Mouse (Mus musculus) frontal cortex, adult 2 months (tissue): ENCODE data around the gene Tmem254b. TPM values are rescaled to one million over a fixed set of nuclear protein-coding genes. Genes with fewer than 3 reads are reported as not detected.
"Not testable (repeated sequence)": the region's sequence is repeated elsewhere in the genome, so short reads cannot be mapped to it uniquely, and the experiment has no call there.

Source experiments
- DNase-seq, 2 experiments: peaks; one replicate each; pipeline ENCODE4 v3.0.0; 2022; ENCODE audit warnings: low spot score in 1 of 2; ENCODE audit errors: extremely low spot score in 1 of 2
- polyA plus RNA-seq: library from polyadenylated mRNA; depleted of rRNA; stranded (reverse); fragments of >200 nt; gene quantifications from 2 replicates; pipeline ENCODE4 v1.2.3, GENCODE M21; 2012; rRNA removed

Tmem254b gene
- polyA plus RNA-seq = 14.4 and 18.7 TPM in 2 replicates

DNA sequence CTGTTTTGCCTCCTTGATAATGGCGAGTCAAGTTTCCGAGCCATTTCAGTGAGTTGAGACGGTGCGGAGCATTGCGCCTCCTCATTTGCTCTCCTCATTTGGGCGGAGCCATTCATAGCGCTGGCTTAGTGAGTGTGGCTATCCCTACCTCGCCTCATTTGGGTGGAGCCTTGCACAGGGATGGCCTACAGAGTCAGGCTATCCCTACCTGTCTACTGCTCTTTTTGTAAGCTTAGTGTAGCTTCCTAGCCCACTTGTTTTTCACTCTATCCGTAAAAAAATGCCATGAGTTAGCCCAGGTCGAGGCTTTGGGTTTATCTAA lies at the start of gene Tmem254b:
Gene Tmem254b, minus strand, starts transcription at position 116 of the 322 bp plus-strand sequence.
- not testable (repeated sequence) for DNase-seq

GRCm38 (mm10) chr14:26237183-26237582 lies 30.3 kb upstream of the Tmem254b start:
- DNase-seq = not testable (repeated sequence)

- not testable (repeated sequence) for DNase-seq
Measured at GRCm38 (mm10) chr14:26216233-26217000, 9.6 kb upstream of the Tmem254b start.

DNA sequence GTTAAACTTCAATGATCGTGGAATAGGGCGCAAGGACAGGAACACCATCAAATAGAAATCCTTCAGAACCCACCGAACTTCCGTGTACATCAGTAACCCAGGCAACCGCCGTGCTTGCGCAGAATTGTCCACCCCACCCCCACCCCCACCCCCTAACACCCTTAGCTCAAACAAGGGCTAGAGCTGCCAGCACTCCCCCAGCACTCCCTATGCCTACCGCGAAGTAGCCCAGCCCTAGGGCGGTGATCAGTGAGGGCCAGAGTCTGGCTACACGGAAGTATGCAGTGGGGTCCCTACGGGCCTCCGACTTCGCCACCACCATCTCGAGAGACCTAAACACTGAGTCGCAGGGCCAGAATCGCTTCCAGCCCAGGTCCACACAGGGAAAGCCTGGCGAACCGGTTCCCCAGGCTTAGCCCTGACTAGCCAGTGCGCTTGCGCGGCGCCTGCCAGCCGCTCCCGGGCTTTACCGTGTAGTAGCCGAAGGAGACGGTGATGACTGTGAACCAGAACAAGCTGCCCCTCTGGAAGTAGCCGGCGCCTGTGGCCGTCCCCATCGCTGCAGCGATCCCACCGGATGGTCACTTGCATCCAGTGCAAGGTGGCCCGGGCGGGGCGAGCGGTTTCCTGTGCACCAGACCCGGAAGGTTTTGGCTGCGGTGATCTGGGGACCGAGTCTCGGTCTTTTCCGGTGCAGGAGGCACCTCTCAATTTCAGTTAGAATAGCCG lies 480 bp downstream of the Tmem254b start:
- not testable (repeated sequence) for DNase-seq

DNA sequence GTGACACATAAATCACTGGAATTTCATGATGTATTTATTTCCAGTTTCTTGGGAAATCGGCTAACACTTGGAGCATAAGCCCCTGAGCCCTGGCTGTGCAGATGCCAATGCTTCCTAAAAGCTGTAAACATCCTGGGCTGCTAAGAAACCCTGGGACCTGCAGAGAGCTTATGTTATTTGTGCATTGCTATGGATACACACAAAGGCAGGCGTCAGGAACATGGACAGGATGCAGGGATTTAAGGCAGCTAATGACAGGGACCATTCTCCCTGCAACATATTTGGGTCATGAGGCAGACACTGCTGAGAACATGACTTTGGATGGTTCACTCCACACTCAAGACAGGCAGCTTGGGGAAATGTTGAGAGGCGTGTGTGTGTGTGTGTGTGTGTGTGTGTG lies 9.0 kb downstream of the Tmem254b start:
- not testable (repeated sequence) for DNase-seq

DNA sequence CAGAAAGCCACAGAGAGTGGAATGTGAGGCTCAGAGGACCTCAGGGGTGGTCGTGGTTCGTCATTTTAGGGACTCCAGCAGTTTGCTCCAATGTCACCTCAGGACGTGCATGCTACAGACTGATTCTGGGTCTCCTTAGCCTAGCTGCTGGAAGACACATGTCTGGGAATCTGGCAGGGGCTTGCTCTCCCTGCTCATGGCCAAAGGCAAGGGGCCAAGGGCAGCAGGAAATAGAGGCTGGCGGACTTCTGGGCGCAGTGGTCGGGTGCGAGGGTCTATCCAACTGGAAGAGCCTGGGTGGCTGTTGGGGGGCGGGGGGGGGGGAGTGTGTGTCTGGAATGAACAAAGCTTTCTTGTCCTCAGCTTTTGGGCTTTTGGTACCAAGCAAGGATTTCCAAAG lies 18.5 kb downstream of the Tmem254b start:
- not testable (repeated sequence) for DNase-seq

DNA sequence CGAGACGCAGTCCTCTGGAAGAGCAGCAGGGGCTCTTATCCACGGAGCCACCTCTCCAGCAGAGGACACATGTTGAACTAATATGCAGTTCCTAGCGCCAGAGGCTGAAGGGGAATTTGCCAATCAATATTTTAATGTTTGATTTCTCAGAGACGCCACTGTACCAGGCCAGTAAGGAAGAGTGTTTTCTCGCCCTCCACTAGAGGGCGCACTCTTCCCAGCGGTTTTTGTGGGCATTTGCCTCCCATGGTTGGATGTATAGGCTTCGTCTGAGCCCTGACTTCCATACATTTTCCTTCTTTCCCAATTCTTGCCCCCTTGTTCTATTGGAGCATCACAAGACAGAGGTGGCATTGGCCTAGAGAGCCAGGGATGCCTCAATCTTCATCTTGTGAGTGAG lies 20.2 kb downstream of the Tmem254b start:
- DNase-seq = not testable (repeated sequence)

- not testable (repeated sequence) for DNase-seq
Measured at GRCm38 (mm10) chr14:26182380-26182779, 24.5 kb downstream of the Tmem254b start, which contains the start of gene Plac9b. Gene Plac9b, minus strand, starts transcription at chr14:26182480.

- DNase-seq = not testable (repeated sequence)
Measured at GRCm38 (mm10) chr14:26181660-26182059, 25.2 kb downstream of the Tmem254b start.

GRCm38 (mm10) chr14:26175028-26175427 lies 31.8 kb downstream of the Tmem254b start:
- DNase-seq = not testable (repeated sequence)

GRCm38 (mm10) chr14:26173955-26174354 lies 32.9 kb downstream of the Tmem254b start:
- DNase-seq = not testable (repeated sequence)

DNA sequence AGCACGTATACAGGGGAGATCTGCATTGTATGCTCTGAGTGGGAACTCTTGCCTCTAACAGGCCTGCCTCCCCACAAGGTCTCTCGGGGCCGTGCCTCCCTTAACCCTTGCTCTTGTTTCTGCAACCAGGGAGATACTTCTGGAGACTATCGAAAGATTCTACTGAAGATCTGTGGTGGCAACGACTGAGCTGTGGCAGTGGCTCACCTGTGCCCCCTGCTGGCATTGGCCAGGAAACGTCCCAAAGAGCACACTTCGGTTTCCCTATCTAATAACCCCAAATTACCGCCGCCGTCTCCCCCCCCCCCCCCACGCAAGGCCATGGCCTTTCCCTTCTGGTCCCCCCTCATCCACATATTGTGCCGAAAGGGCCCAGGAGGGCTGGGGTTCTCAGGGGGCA lies 41.6 kb downstream of the Tmem254b start:
- DNase-seq = not testable (repeated sequence)

DNA sequence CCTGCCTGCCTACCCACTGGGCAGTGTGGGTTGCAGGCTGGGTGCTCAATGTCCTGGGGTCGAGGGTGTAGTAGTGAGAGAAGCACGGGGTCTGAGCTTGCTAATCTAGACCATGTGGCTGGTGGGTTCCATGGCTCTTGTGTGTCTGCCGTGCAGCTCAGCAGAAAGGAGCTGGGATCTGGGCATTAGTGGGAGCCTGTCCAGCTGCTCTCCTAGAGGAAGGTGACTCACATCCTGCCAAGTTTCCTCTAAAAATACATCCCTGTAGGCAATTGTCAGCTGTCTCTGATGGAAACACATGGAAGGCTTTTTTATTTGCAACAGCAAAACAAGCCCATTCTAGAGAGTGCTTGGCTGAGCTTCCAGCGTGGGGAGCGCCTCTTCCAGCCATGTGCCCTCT lies 44.4 kb downstream of the Tmem254b start:
- DNase-seq = not testable (repeated sequence)

DNA sequence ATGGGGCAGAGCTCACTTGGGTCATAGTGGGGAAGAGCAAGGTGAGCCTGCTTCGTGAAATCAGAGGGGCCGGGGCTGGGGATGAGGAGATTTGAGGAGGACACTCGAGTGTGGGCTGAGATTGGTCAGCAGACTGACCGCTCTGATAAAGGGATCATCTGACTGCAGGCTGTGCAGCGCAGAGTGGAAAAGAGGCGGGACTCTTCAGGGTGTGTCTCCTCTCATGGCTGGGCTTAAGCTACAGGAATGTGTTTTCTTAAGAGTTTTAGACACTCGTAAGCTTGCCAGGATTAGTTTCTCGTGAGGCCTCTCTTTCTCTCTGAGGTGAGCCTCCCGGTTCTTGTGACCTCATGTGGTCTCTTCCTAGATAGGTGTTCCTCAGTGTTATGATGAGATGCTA lies 45.7 kb downstream of the Tmem254b start:
- DNase-seq = not testable (repeated sequence)

- not testable (repeated sequence) for DNase-seq
Measured at GRCm38 (mm10) chr14:26156032-26156431, 50.8 kb downstream of the Tmem254b start.

Other genes starting within 250 kb of the Tmem254b start
- 1.5 and 2.4 TPM in 2 replicates for gene Duxbl1, start 228.5 kb downstream of the Tmem254b start, polyA plus RNA-seq
- 5.6 and 8.5 TPM in 2 replicates for gene Gm9780, start 164.3 kb downstream of the Tmem254b start, polyA plus RNA-seq
- gene Tmem254c, start 139.7 kb downstream of the Tmem254b start, polyA plus RNA-seq = 4.5 TPM in 1 of 2 replicates, not detected in the other
- gene Cphx2, start 125.5 kb downstream of the Tmem254b start, polyA plus RNA-seq = not detected in 2 replicates
- gene Cphx3, start 124.7 kb downstream of the Tmem254b start, polyA plus RNA-seq = not detected in 2 replicates
- 0.30 and 0.86 TPM in 2 replicates for gene Duxbl2, start 88.7 kb downstream of the Tmem254b start, polyA plus RNA-seq
- 4.0 and 4.6 TPM in 2 replicates for gene Plac9b, start 24.6 kb downstream of the Tmem254b start, polyA plus RNA-seq
- gene Duxbl3, start 50.9 kb upstream of the Tmem254b start, polyA plus RNA-seq = not detected in 2 replicates